Mouse (Mus musculus) stomach, embryonic 16.5 days (tissue): ENCODE data around the gene Tor4a. TPM values are rescaled to one million over a fixed set of nuclear protein-coding genes. Genes with fewer than 3 reads are reported as not detected.

Experiments used
- ATAC-seq: fragments of 200-750 bp; cut with Nextera tagmentation; 2 replicates; pipeline ENCODE4 v1.8.0; 2017; ENCODE audit warnings: moderate number of reproducible peaks, moderate TSS enrichment; ENCODE audit not compliant: insufficient read depth, low FRiP score
- H3K27ac ChIP-seq: fragments of 300-500 bp; sonication (generic); 2 replicates; pipeline ENCODE4 v1.5.1; 2014; ENCODE audit warnings: low read length
- H3K27me3 ChIP-seq: fragments of 300-500 bp; sonication (generic); 2 replicates; pipeline ENCODE4 v1.6.1; 2014; ENCODE audit warnings: low read length, control low read depth, mixed read lengths; ENCODE audit not compliant: control insufficient read depth, insufficient read depth
- H3K36me3 ChIP-seq: fragments of 300-500 bp; sonication (generic); 2 replicates; pipeline ENCODE4 v1.6.1; 2014; ENCODE audit warnings: low read length; ENCODE audit not compliant: control insufficient read depth, insufficient read depth
- H3K4me1 ChIP-seq: fragments of 300-500 bp; sonication (generic); 2 replicates; pipeline ENCODE4 v1.6.1; 2014; ENCODE audit warnings: low read length, control low read depth, mixed read lengths; ENCODE audit not compliant: control insufficient read depth, insufficient read depth
- H3K4me2 ChIP-seq: fragments of 300-500 bp; sonication (generic); 2 replicates; pipeline ENCODE4 v1.6.1; 2014; ENCODE audit warnings: low read depth, low read length, mixed read lengths
- H3K4me3 ChIP-seq: fragments of 300-500 bp; sonication (generic); replicated peaks from 2 replicates; pipeline ENCODE4 v1.5.1; 2014; ENCODE audit warnings: mild to moderate bottlenecking, low read length
- H3K9ac ChIP-seq: fragments of 300-500 bp; sonication (generic); 2 replicates; pipeline ENCODE4 v1.6.1; 2014; ENCODE audit warnings: low read length
- H3K9me3 ChIP-seq: fragments of 300-500 bp; sonication (generic); replicated peaks from 2 replicates; pipeline ENCODE4 v1.6.1; 2016; ENCODE audit warnings: low read length, control low read depth; ENCODE audit not compliant: control insufficient read depth
- WGBS: fragments of 180-500 bp; shearing (Covaris S2); extraction: QIAGEN DNeasy Blood & Tissue Kit; methylation state at CpG from one replicate; pipeline ENCODE4 v1.1.7; 2014; 5-methylcytosine and 5-hydroxymethylcytosine counted together
- polyA plus RNA-seq: library from polyadenylated mRNA; unstranded; fragments of >200 nt; fragmentation: Nextera tagmentation; extraction: Ambion mirVana; gene quantifications from 2 replicates; pipeline ENCODE4 v1.2.1, GENCODE M21; 2015

Gene Tor4a
- polyA plus RNA-seq, 1 experiment from 2014 or later, result 16.8 TPM

GRCm38 (mm10) chr2:25186575-25186930, 10.1 kb downstream of the Tor4a start:
- Histone ChIP-seq H3K4me2 (peak overlapping the region; percentile 85), H3K27ac (no peak overlapping the region), H3K36me3 (no peaks in the 10 kb centered on the region), H3K9ac (0 out of 2 replicates have a peak overlapping the region, but pooled peaks have one; percentile 77), H3K4me3 (peak overlapping the region; percentile 52), H3K27me3 (peaks cover 21% of the 10 kb centered on the region; the same call in 1 of the 2 replicates), H3K9me3 (no peaks in the 10 kb centered on the region), H3K4me1 (peaks cover 12% of the 10 kb centered on the region)
- ATAC-seq, result no peak
- WGBS, result 39% methylated on average over 5 of the region's 5 CpGs

GRCm38 (mm10) chr2:25185625-25186574, 10.8 kb downstream of the Tor4a start:
- Histone ChIP-seq H3K36me3 (no peaks in the 10 kb centered on the region), H3K4me1 (peaks cover 14% of the 10 kb centered on the region), H3K9me3 (no peaks in the 10 kb centered on the region), H3K9ac (peak overlapping the region; percentile 77), H3K27me3 (peaks cover 22% of the 10 kb centered on the region; the same call in 1 of the 2 replicates), H3K4me3 (peak overlapping the region; percentile 52), H3K27ac (peak overlapping the region; percentile 46), H3K4me2 (peak overlapping the region; percentile 85)
- ATAC-seq, result peak; percentile 66
- 1% methylated on average over 64 of the region's 64 CpGs for WGBS

- Histone ChIP-seq H3K4me3 (no peak overlapping the region), H3K27ac (no peak overlapping the region), H3K4me2 (no peak overlapping the region), H3K27me3 (peaks cover 28% of the 10 kb centered on the region), H3K9me3 (no peaks in the 10 kb centered on the region), H3K9ac (no peak overlapping the region), H3K4me1 (peaks cover 21% of the 10 kb centered on the region), H3K36me3 (no peaks in the 10 kb centered on the region)
- 90% methylated on average over 7 of the region's 7 CpGs for WGBS
- ATAC-seq, result no peak
Measured at GRCm38 (mm10) chr2:25184496-25184895, 12.2 kb downstream of the Tor4a start.

GRCm38 (mm10) chr2:25183336-25183735, 13.3 kb downstream of the Tor4a start:
- no peak for ATAC-seq
- Histone ChIP-seq H3K4me3 (0 out of 2 replicates have a peak overlapping the region, but pooled peaks have one; percentile 35), H3K27me3 (peaks cover 30% of the 10 kb centered on the region), H3K27ac (no peak overlapping the region), H3K36me3 (no peaks in the 10 kb centered on the region), H3K4me2 (peak overlapping the region; percentile 85), H3K4me1 (peaks cover 22% of the 10 kb centered on the region), H3K9me3 (no peaks in the 10 kb centered on the region), H3K9ac (no peak overlapping the region)
- 59% methylated on average over 2 of the region's 2 CpGs for WGBS

GRCm38 (mm10) chr2:25182664-25183063, 14.0 kb downstream of the Tor4a start:
- no peak overlapping the region for H3K27ac ChIP-seq
- no peaks in the 10 kb centered on the region for H3K36me3 ChIP-seq
- H3K9me3 ChIP-seq, result no peaks in the 10 kb centered on the region
- peaks cover 29% of the 10 kb centered on the region for H3K4me1 ChIP-seq
- peak overlapping the region; percentile 35 for H3K4me3 ChIP-seq
- peaks cover 30% of the 10 kb centered on the region for H3K27me3 ChIP-seq
- no peak for ATAC-seq
- H3K9ac ChIP-seq, result peak overlapping the region; percentile 38; the same call in 1 of the 2 replicates
- H3K4me2 ChIP-seq, result peak overlapping the region; percentile 85
- 20% methylated on average over 6 of the region's 6 CpGs for WGBS

- peak overlapping the region; percentile 92 for H3K27ac ChIP-seq
- no peak for ATAC-seq
- peaks cover 36% of the 10 kb centered on the region for H3K4me1 ChIP-seq
- H3K27me3 ChIP-seq, result peaks cover 30% of the 10 kb centered on the region
- WGBS, result 2% methylated on average over 17 of the region's 17 CpGs
- no peaks in the 10 kb centered on the region for H3K36me3 ChIP-seq
- H3K4me2 ChIP-seq, result peak overlapping the region; percentile 85
- H3K9ac ChIP-seq, result peak overlapping the region; percentile 76
- H3K9me3 ChIP-seq, result no peaks in the 10 kb centered on the region
- H3K4me3 ChIP-seq, result peak overlapping the region; percentile 60
Measured at GRCm38 (mm10) chr2:25181891-25182397, 14.7 kb downstream of the Tor4a start.

- Histone ChIP-seq H3K9me3 (no peaks in the 10 kb centered on the region), H3K4me1 (peaks cover 42% of the 10 kb centered on the region), H3K4me2 (peak overlapping the region; percentile 85), H3K27me3 (peaks cover 30% of the 10 kb centered on the region), H3K36me3 (no peaks in the 10 kb centered on the region), H3K27ac (peak overlapping the region; percentile 92), H3K4me3 (peak overlapping the region; percentile 60), H3K9ac (peak overlapping the region; percentile 76)
- WGBS, result under 1% methylated on average over 100 of the region's 100 CpGs
- ATAC-seq, result peak; percentile 63
Measured at GRCm38 (mm10) chr2:25180973-25181890, 15.5 kb downstream of the Tor4a start.

- Histone ChIP-seq H3K4me3 (peak within 1 kb of the TSS; percentile 60), H3K9me3 (no peaks in the 10 kb centered on the region), H3K9ac (peak within 1 kb of the TSS; percentile 76), H3K4me2 (peak within 1 kb of the TSS; percentile 85), H3K4me1 (peaks cover 36% of the 10 kb centered on the region), H3K27me3 (peaks cover 30% of the 10 kb centered on the region), H3K27ac (peak within 1 kb of the TSS; percentile 92), H3K36me3 (no peaks in the 10 kb centered on the region)
- under 1% methylated on average over 35 of the region's 35 CpGs for WGBS
- ATAC-seq, result peak; percentile 91
Measured at GRCm38 (mm10) chr2:25180478-25180903, 16.2 kb downstream of the Tor4a start, which contains the start of gene Nrarp. Gene Nrarp (plus strand): TSS chr2:25180758.
